Mouse (Mus musculus) lung, postnatal 0 days (tissue): ENCODE data around the gene AI854703.

ENCODE experiments used
- CTCF ChIP-seq: IDR thresholded peaks from 2 replicates; pipeline ENCODE4 v1.5.1; 2016; ENCODE audit warnings: antibody characterized with exemption, mild to moderate bottlenecking
- EP300 ChIP-seq: IDR thresholded peaks from 2 replicates; pipeline ENCODE4 v1.6.1; 2016; ENCODE audit warnings: antibody characterized with exemption, mild to moderate bottlenecking, control low read depth

DNA sequence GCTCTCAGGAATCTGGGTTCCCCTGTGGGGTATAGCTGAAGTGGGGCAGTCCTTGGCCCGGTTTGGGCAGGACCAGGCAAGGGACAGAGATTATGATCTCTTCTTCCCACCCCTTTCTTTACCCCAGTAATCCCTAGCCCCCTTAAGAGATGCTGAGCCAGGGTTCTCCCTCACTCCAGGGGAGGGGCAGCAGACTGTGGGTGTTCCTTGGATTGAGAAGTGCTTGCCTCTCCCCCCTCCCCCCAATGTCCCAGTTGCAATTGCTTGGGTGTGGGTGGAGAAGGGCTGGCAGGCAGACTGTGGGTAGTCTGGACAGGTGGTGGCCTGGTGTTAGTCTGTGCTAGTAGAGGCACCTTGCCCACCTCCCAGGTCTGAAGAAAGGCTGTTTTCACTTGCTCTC, 31.3 kb upstream of the AI854703 start:
- TF ChIP-seq EP300 (no peak), CTCF (no peak)
